Comparison of ENCODE assay signal across 9 mouse cellular contexts in genomic region chr11:115091362-115091901, GRCm38 (mm10). TPM values are rescaled to one million over a fixed set of nuclear protein-coding genes. Genes with fewer than 3 reads are reported as not detected.
DNase-seq lines count a peak whose midpoint lies in the region; ATAC-seq and TF ChIP-seq lines count a peak whose summit lies in the region.
"Had no signal": no experiment of that assay in that cellular context is flagged by ENCODE, and none has a peak within 500 bp of the region (broad histone marks: within the 10 kb centered on the region; RNA-seq: fewer than 3 reads in every experiment).

TSS of gene Rab37 (plus strand) at chr11:115091431.

- no peak for TF ChIP-seq POLR2A in thymus, adult 2 months (IDR thresholded peaks at IDR 0.05; ENCODE audit: control insufficient read depth, extremely low read depth, insufficient read depth, low read length, poor library complexity)

- peak; percentile 36 to 53; a peak in 2 of 4 replicates for ATAC-seq in hematopoietic stem cell, adult 5-6 weeks (replicated peaks in 1 of 2; ENCODE audit: insufficient read depth in 1 of 2, low FRiP score in 2 of 2, low TSS enrichment in 1 of 2, low read depth in 1 of 2, poor library complexity in 2 of 2, severe bottlenecking in 2 of 2)
- no peak for ATAC-seq in liver, postnatal 0 days

- peaks cover 9% of the 10 kb centered on the region; the same call in 1 of the 2 replicates for H3K9me3 ChIP-seq in liver, postnatal 0 days (ENCODE audit: low read length)

- TF ChIP-seq CTCF in thymus, adult 2 months (IDR thresholded peaks at IDR 0.05; ENCODE audit: borderline replicate concordance, control insufficient read depth, extremely low read depth, insufficient read depth, low read length, poor library complexity), result no peak
- no peak for TF ChIP-seq CTCF in liver, postnatal 0 days (IDR thresholded peaks at IDR 0.05; ENCODE audit: low read depth)

- TF ChIP-seq EP300 in liver, postnatal 0 days (IDR thresholded peaks at IDR 0.05; ENCODE audit: low read depth), result no peak

- 0 out of 2 replicates have a peak, but pooled peaks cover 2% of the 10 kb centered on the region for H3K4me1 ChIP-seq in thymus, adult 2 months (replicated peaks; ENCODE audit: control insufficient read depth, insufficient read depth, low read length)
- peaks cover 4% of the 10 kb centered on the region; the same call in 1 of the 2 replicates for H3K4me1 ChIP-seq in liver, postnatal 0 days (ENCODE audit: insufficient read depth)

- no peak within 1 kb of the TSS for H3K27ac ChIP-seq in thymus, adult 2 months (ENCODE audit: control insufficient read depth, insufficient read depth, low read length)
- H3K27ac ChIP-seq in liver, postnatal 0 days (ENCODE audit: low read depth), result no peak within 1 kb of the TSS

- no peak for DNase-seq in thymus, adult 2 months
- no peak for DNase-seq in thymus, postnatal 10 days (ENCODE audit: low spot score in 2 of 2)
- DNase-seq in cerebellum, adult 9-10 months, result peak; percentile 78
- DNase-seq in liver, postnatal 0 days, result peak; percentile 39
- DNase-seq in splenic B cell, adult 2 months (ENCODE audit: low read depth, low spot score), result peak; percentile 16
- no peak for DNase-seq in layer of hippocampus, adult 11-12 months (ENCODE audit: low spot score)
- DNase-seq in spleen, adult 18-20 months, result no peak

- H3K36me3 ChIP-seq in thymus, adult 2 months (ENCODE audit: control insufficient read depth, insufficient read depth, low read length), result no peaks in the 10 kb centered on the region
- no peaks in the 10 kb centered on the region for H3K36me3 ChIP-seq in liver, postnatal 0 days (replicated peaks; ENCODE audit: insufficient read depth, low read length)
- H3K36me3 ChIP-seq in splenic B cell, adult 2 months (ENCODE audit: control insufficient read depth, insufficient read depth, low read length, poor library complexity, severe bottlenecking), result no peaks in the 10 kb centered on the region

- H3K27me3 ChIP-seq in thymus, adult 2 months (ENCODE audit: control insufficient read depth, insufficient read depth, low read length), result no peaks in the 10 kb centered on the region; the same call in 1 of the 2 replicates
- H3K27me3 ChIP-seq in liver, postnatal 0 days (ENCODE audit: insufficient read depth, low read length), result peaks cover 22% of the 10 kb centered on the region
- H3K27me3 ChIP-seq in splenic B cell, adult 2 months (ENCODE audit: control insufficient read depth, insufficient read depth, low read length, poor library complexity, severe bottlenecking), result 0 out of 2 replicates have a peak, but pooled peaks cover 2% of the 10 kb centered on the region

- H3K4me2 ChIP-seq in liver, postnatal 0 days (ENCODE audit: low read depth, low read length), result no peak within 1 kb of the TSS

- 6% methylated on average over 36 of the region's 36 CpGs for WGBS in thymus, adult 2 months
- WGBS in liver, postnatal 0 days (ENCODE audit: insufficient replicate concordance), result 3% methylated on average over 36 of the region's 36 CpGs

- H3K4me3 ChIP-seq in thymus, adult 2 months (ENCODE audit: control insufficient read depth, insufficient read depth, low read length), result no peak within 1 kb of the TSS
- H3K4me3 ChIP-seq in liver, postnatal 0 days (ENCODE audit: low read depth, low read length), result no peak within 1 kb of the TSS
- H3K4me3 ChIP-seq: erythroblast, embryonic 14.5 days had no signal

- no peak within 1 kb of the TSS for H3K9ac ChIP-seq in liver, postnatal 0 days (replicated peaks)

RNA-seq across cellular contexts. Expression of gene Rab37, which starts in this region (rescaled TPM):
- 15.1 and 18.3 TPM in 2 replicates for polyA plus RNA-seq in thymus, adult 2 months (2012; rRNA removed)
- total RNA-seq in hematopoietic stem cell, adult 5-6 weeks (2017), result 79.7 TPM in 2 replicates
- polyA plus RNA-seq in liver, postnatal 0 days (2015; fragmentation: Nextera tagmentation; extraction: Ambion mirVana), result 2.5 and 3.1 TPM in 2 replicates

Comparison
In these comparisons a context has a peak if more than half of its experiments do, and no peak if none do; other contexts are left out.
1. DNase-seq: peak in cerebellum, adult 9-10 months (single experiment), liver, postnatal 0 days (single experiment) and splenic B cell, adult 2 months (single experiment); none in thymus, adult 2 months (single experiment), thymus, postnatal 10 days (0 of 2), layer of hippocampus, adult 11-12 months (single experiment) and spleen, adult 18-20 months (0 of 2).